Mouse (Mus musculus): ENCODE measurements around the gene Hsf2bp. TPM values are rescaled to one million over a fixed set of nuclear protein-coding genes. Genes with fewer than 3 reads are reported as not detected.

The Hsf2bp gene
- total and polyA plus RNA-seq, 3 experiments, result 0.34 to 1.0 (median 0.75) TPM

DNA sequence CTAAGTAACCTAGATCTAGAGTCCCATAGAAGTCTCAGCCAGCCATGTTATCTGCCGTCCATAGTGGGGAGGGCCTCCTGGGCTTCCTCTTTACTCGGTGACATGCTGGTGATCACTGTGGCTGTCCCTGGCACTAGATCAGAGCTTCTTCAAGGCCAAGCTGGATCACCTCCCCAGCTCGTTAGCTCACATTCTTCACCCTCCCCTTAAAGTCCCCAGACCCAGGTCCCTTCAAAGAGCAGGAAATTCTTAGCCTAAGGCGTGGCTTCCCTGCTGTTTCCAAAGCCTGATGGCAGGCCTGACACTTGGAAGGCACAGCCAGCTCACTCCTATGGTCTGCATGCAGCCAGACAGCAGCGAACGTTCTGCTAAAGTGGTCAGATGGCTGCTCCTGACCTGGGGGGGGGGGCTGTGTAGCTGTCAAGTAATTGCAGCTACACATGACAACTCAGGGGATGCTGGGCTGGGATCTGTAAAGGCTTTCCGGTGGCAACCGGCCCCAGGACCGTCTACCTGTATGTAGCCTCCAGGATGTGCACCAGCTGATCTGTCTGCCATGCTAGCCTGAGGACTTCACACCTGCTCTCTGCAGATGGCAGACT lies 115.5 kb downstream of the Hsf2bp start:
- dilution Hi-C loops (cut with MboI; ENCODE audit: extremely low pct_ligation_motif_present, extremely low pct_unique_long_range_greater_than_20kb, low sequenced_read_pairs) (no loop called here), in situ Hi-C loops (cut with MboI; ENCODE audit: low pct_ligation_motif_present, low pct_unique_long_range_greater_than_20kb, low sequenced_read_pairs) (loop anchor here (5.0 kb wide), 1 partner anchor 33 kb away; no protein-coding TSS in a partner anchor)
- TF ChIP-seq ZKSCAN1 (IDR thresholded peaks at IDR 0.05; ENCODE audit: borderline replicate concordance, low read depth, low read length) (no peak), MXI1 (IDR thresholded peaks at IDR 0.05; ENCODE audit: low read depth, low read length) (no peak), HCFC1 (IDR thresholded peaks at IDR 0.05; ENCODE audit: low read depth, low read length) (no peak), POLR2A (IDR thresholded peaks at IDR 0.05; ENCODE audit: low read depth, low read length) (no peak), ETS1 (conservative IDR thresholded peaks at IDR 0.05; ENCODE audit: low read depth, low read length) (no peak), JUND (conservative IDR thresholded peaks at IDR 0.05; ENCODE audit: low read depth, low read length) (no peak), MAZ (IDR thresholded peaks at IDR 0.05; ENCODE audit: low read depth, low read length) (no peak), JUN (IDR thresholded peaks at IDR 0.05; ENCODE audit: insufficient read depth, low read depth, low read length) (no peak), BHLHE40 (IDR thresholded peaks at IDR 0.05; ENCODE audit: low read depth, low read length) (no peak), TCF12 (IDR thresholded peaks at IDR 0.05; ENCODE audit: low read depth, low read length) (no peak), NELFE (IDR thresholded peaks at IDR 0.05; ENCODE audit: low read depth, low read length) (no peak), USF2 (conservative IDR thresholded peaks at IDR 0.05; ENCODE audit: low read depth, low read length) (no peak), KAT2A (IDR thresholded peaks at IDR 0.05; ENCODE audit: insufficient replicate concordance, low read length) (no peak), NRF1 (IDR thresholded peaks at IDR 0.05; ENCODE audit: low read depth, low read length) (no peak), RCOR1 (conservative IDR thresholded peaks at IDR 0.05; ENCODE audit: low read depth, low read length) (no peak), E2F4 (IDR thresholded peaks at IDR 0.05; ENCODE audit: insufficient replicate concordance, low read depth, low read length) (no peak), GABPA (IDR thresholded peaks at IDR 0.05; ENCODE audit: insufficient replicate concordance, low read depth, low read length) (no peak)
- no peak overlapping the region for H3K4me2 ChIP-seq (ENCODE audit: insufficient read depth, low read depth, poor library complexity, severe bottlenecking)
- H3K4me3 ChIP-seq (replicated peaks in 1 of 3; ENCODE audit: low read depth in 2 of 3, low read length in 2 of 3, poor library complexity in 1 of 3), result no peak overlapping the region
- H3K27ac ChIP-seq (ENCODE audit: insufficient read depth, low read depth), result no peak overlapping the region
- no peak for DNase-seq (ENCODE audit: extremely low read depth)
- no peaks in the 10 kb centered on the region for H3K36me3 ChIP-seq (replicated peaks in 1 of 2; ENCODE audit: control insufficient read depth in 1 of 2, insufficient read depth in 1 of 2, low read length in 1 of 2)
- H3K4me1 ChIP-seq (ENCODE audit: control insufficient read depth in 1 of 2, insufficient read depth in 2 of 2), result peaks cover 9 to 49% of the 10 kb centered on the region in 2 experiments
- H3K27me3 ChIP-seq (replicated peaks), result no peaks in the 10 kb centered on the region
- no peaks in the 10 kb centered on the region for H3K79me2 ChIP-seq (replicated peaks; ENCODE audit: control insufficient read depth, extremely low read depth, insufficient read depth, poor library complexity, severe bottlenecking)
- H3K9ac ChIP-seq (ENCODE audit: insufficient read depth, low read depth), result no peak overlapping the region
- H3K9me3 ChIP-seq (replicated peaks; ENCODE audit: low read length), result no peaks in the 10 kb centered on the region

DNA sequence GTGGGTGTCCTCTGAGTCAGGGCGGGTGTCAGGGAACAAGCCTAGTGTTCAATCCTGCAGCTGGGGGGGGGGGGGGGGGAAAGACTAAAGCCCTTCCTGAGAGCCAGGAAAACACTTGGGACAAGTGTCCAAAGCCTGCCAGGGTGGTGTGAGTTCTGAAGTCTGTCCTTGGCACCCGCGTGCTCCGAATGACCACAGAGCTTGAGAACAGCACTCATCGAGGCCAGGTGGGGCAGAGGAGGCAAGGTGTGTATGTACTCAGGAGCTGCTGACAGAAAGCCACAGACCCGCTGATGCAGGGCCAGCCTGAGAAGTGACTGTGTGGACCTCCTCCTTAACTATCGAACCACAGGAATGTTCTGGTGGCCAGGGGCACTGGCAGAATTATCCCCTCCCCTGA lies 116.5 kb downstream of the Hsf2bp start:
- no peaks in the 10 kb centered on the region for H3K79me2 ChIP-seq (replicated peaks; ENCODE audit: control insufficient read depth, extremely low read depth, insufficient read depth, poor library complexity, severe bottlenecking)

More for the DNA sequence above, 116.5 kb downstream of the Hsf2bp start:
- TF ChIP-seq ZMIZ1 (IDR thresholded peaks at IDR 0.05; ENCODE audit: low read depth, low read length), result no peak
- TF ChIP-seq NRF1 (IDR thresholded peaks at IDR 0.05; ENCODE audit: low read depth, low read length), result no peak
- TF ChIP-seq CHD1 (IDR thresholded peaks at IDR 0.05; ENCODE audit: low read depth, low read length), result no peak
- no peak for TF ChIP-seq SMC3 (IDR thresholded peaks at IDR 0.05; ENCODE audit: low read depth, low read length)
- no peak for TF ChIP-seq IRF4 (IDR thresholded peaks at IDR 0.05; ENCODE audit: low read depth, low read length)
- TF ChIP-seq CHD2 (IDR thresholded peaks at IDR 0.05; ENCODE audit: low read length), result no peak
- TF ChIP-seq MAZ (IDR thresholded peaks at IDR 0.05; ENCODE audit: low read depth, low read length), result no peak
- no peak for TF ChIP-seq PAX5 (IDR thresholded peaks at IDR 0.05; ENCODE audit: low read length)
- no peak for TF ChIP-seq ZNF384 (IDR thresholded peaks at IDR 0.05; ENCODE audit: low read depth, low read length)
- TF ChIP-seq MAFK (IDR thresholded peaks at IDR 0.05; ENCODE audit: insufficient replicate concordance, low read length), result no peak
- no peak for TF ChIP-seq RCOR1 (conservative IDR thresholded peaks at IDR 0.05; ENCODE audit: low read depth, low read length)
- TF ChIP-seq MEF2A (IDR thresholded peaks at IDR 0.05; ENCODE audit: borderline replicate concordance, low read depth, low read length), result no peak
- TF ChIP-seq KAT2A (IDR thresholded peaks at IDR 0.05; ENCODE audit: insufficient replicate concordance, low read length), result no peak
- no peak for TF ChIP-seq JUND (conservative IDR thresholded peaks at IDR 0.05; ENCODE audit: low read depth, low read length)
- no peak for TF ChIP-seq JUN (IDR thresholded peaks at IDR 0.05; ENCODE audit: insufficient read depth, low read depth, low read length)
- TF ChIP-seq MAX (IDR thresholded peaks at IDR 0.05; ENCODE audit: low read length), result no peak
- no peak for TF ChIP-seq UBTF (IDR thresholded peaks at IDR 0.05; ENCODE audit: low read depth, low read length)
- Histone ChIP-seq H3K4me2 (ENCODE audit: insufficient read depth, low read depth, poor library complexity, severe bottlenecking) (no peak overlapping the region), H3K9ac (ENCODE audit: insufficient read depth, low read depth) (no peak overlapping the region), H3K27ac (ENCODE audit: insufficient read depth, low read depth) (no peak overlapping the region), H3K4me1 (ENCODE audit: control insufficient read depth in 1 of 2, insufficient read depth in 2 of 2) (peaks cover 20 to 52% of the 10 kb centered on the region in 2 experiments), H3K27me3 (replicated peaks) (no peaks in the 10 kb centered on the region), H3K36me3 (replicated peaks in 1 of 2; ENCODE audit: control insufficient read depth in 1 of 2, insufficient read depth in 1 of 2, low read length in 1 of 2) (no peaks in the 10 kb centered on the region), H3K4me3 (replicated peaks in 1 of 3; ENCODE audit: low read depth in 2 of 3, low read length in 2 of 3, poor library complexity in 1 of 3) (no peak overlapping the region), H3K9me3 (replicated peaks; ENCODE audit: low read length) (no peaks in the 10 kb centered on the region)
- DNase-seq (ENCODE audit: extremely low read depth), result no peak
- dilution Hi-C loops (cut with MboI; ENCODE audit: extremely low pct_ligation_motif_present, extremely low pct_unique_long_range_greater_than_20kb, low sequenced_read_pairs) (no loop called here), in situ Hi-C loops (cut with MboI; ENCODE audit: low pct_ligation_motif_present, low pct_unique_long_range_greater_than_20kb, low sequenced_read_pairs) (no loop called here)

Data from CH12.LX (cell line).